Mouse (Mus musculus): ENCODE measurements around the gene Pm20d1.
A peak's percentile ranks its signal among the peaks of the same experiment; 100 is the strongest.

- peak; percentile 60 for TF ChIP-seq CTCF (IDR thresholded peaks at IDR 0.05; ENCODE audit: control insufficient read depth, insufficient read depth, low read length)
- TF ChIP-seq POLR2A (IDR thresholded peaks at IDR 0.05; ENCODE audit: borderline replicate concordance, control insufficient read depth, low read depth, low read length): no peak
These were observed 49.1 kb downstream of the Pm20d1 start for GRCm38 (mm10) chr1:131846255-131846654.
